In the genomic region with DNA sequence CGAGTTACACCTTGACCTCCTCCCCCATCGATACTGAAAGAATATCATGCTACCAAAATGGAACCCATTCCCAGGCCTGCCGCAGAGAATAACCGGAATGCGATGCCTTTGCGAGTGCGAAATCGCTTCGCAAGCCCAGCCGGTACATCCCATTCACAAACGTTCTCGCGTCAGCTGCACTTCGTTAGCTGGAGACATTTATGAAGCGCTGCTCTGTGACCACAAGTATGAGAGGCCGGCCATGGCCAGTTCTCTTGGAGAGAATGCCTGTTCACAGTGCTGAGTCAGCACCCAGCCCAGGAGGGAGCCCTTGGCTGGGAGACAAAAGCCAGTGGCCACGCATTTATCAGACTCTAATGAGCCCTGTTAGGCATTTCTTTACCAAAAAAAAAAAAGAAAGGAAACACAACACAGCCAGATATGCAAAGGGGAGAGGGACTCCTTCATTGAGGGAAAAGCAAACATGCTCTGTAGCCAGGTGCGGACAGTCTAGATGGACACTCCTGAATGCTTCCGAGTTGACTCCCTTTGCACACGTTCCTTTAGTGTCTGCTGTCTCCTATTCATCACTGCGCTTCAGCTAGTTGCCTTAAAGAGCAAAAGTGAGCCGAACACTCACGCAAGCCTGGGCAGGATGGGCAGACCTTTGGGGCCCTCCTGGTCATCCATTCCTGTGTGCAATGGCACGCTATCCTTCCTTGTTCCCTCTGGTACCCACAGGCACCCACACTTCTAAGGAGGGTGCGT, we compare ENCODE assay signal across 8 mouse cellular contexts.
DNase-seq lines count a peak whose midpoint lies in the region; ATAC-seq and TF ChIP-seq lines count a peak whose summit lies in the region.

No protein-coding gene starts in this region.

- H3K4me2 ChIP-seq in liver, postnatal 0 days (ENCODE audit: low read depth, low read length) = no peak overlapping the region
- peak overlapping the region; percentile 15 for H3K4me2 ChIP-seq in embryonic facial prominence, embryonic 15.5 days (replicated peaks)
- H3K4me2 ChIP-seq in intestine, embryonic 15.5 days (replicated peaks) = no peak overlapping the region
- H3K4me2 ChIP-seq in lung, postnatal 0 days (replicated peaks; ENCODE audit: low read depth, low read length) = no peak overlapping the region
- H3K4me2 ChIP-seq in stomach, postnatal 0 days (replicated peaks; ENCODE audit: low read depth) = no peak overlapping the region

- H3K27ac ChIP-seq in liver, postnatal 0 days (ENCODE audit: low read depth) = no peak overlapping the region
- H3K27ac ChIP-seq in embryonic facial prominence, embryonic 15.5 days (replicated peaks) = no peak overlapping the region
- H3K27ac ChIP-seq in intestine, embryonic 15.5 days = no peak overlapping the region
- no peak overlapping the region for H3K27ac ChIP-seq in lung, postnatal 0 days (ENCODE audit: low read length)
- no peak overlapping the region for H3K27ac ChIP-seq in stomach, postnatal 0 days (replicated peaks)

- no peak for TF ChIP-seq EP300 in liver, postnatal 0 days (IDR thresholded peaks at IDR 0.05; ENCODE audit: low read depth)
- TF ChIP-seq EP300 in lung, postnatal 0 days (IDR thresholded peaks at IDR 0.05) = no peak
- TF ChIP-seq EP300 in stomach, postnatal 0 days (optimal IDR thresholded peaks at IDR 0.05) = no peak

- H3K36me3 ChIP-seq in liver, postnatal 0 days (replicated peaks; ENCODE audit: insufficient read depth, low read length) = no peaks in the 10 kb centered on the region
- H3K36me3 ChIP-seq in embryonic facial prominence, embryonic 15.5 days = no peaks in the 10 kb centered on the region
- H3K36me3 ChIP-seq in intestine, embryonic 15.5 days = no peaks in the 10 kb centered on the region
- H3K36me3 ChIP-seq in lung, postnatal 0 days (ENCODE audit: insufficient read depth, low read length) = no peaks in the 10 kb centered on the region
- no peaks in the 10 kb centered on the region for H3K36me3 ChIP-seq in stomach, postnatal 0 days (ENCODE audit: control insufficient read depth, insufficient read depth, low read length)

- H3K9me3 ChIP-seq in liver, postnatal 0 days (ENCODE audit: low read length) = no peaks in the 10 kb centered on the region
- H3K9me3 ChIP-seq in embryonic facial prominence, embryonic 15.5 days (replicated peaks) = no peaks in the 10 kb centered on the region
- no peaks in the 10 kb centered on the region for H3K9me3 ChIP-seq in intestine, embryonic 15.5 days
- no peaks in the 10 kb centered on the region for H3K9me3 ChIP-seq in lung, postnatal 0 days (ENCODE audit: low read length)
- H3K9me3 ChIP-seq in stomach, postnatal 0 days (ENCODE audit: control insufficient read depth, low read length) = no peaks in the 10 kb centered on the region

- TF ChIP-seq CTCF in liver, postnatal 0 days (IDR thresholded peaks at IDR 0.05; ENCODE audit: low read depth) = no peak
- no peak for TF ChIP-seq CTCF in lung, postnatal 0 days (IDR thresholded peaks at IDR 0.05)
- TF ChIP-seq CTCF in stomach, postnatal 0 days (IDR thresholded peaks at IDR 0.05; ENCODE audit: low read depth) = no peak

- DNase-seq in liver = peak; percentile 49
- no peak for DNase-seq in liver, postnatal 0 days
- DNase-seq in lung, postnatal 0 days (ENCODE audit: low spot score) = peak; percentile 83
- peak; percentile 18 for DNase-seq in stomach, postnatal 0 days (ENCODE audit: low spot score)

- H3K4me3 ChIP-seq in liver, postnatal 0 days (ENCODE audit: low read depth, low read length) = no peak overlapping the region
- no peak overlapping the region for H3K4me3 ChIP-seq in embryonic facial prominence, embryonic 15.5 days (replicated peaks)
- H3K4me3 ChIP-seq in intestine, embryonic 15.5 days (replicated peaks) = no peak overlapping the region
- no peak overlapping the region for H3K4me3 ChIP-seq in lung, postnatal 0 days (ENCODE audit: low read depth, low read length)
- H3K4me3 ChIP-seq in stomach, postnatal 0 days (ENCODE audit: low read depth, low read length) = no peak overlapping the region

- H3K9ac ChIP-seq in liver, postnatal 0 days (replicated peaks) = no peak overlapping the region
- H3K9ac ChIP-seq in embryonic facial prominence, embryonic 15.5 days = no peak overlapping the region
- H3K9ac ChIP-seq in intestine, embryonic 15.5 days = no peak overlapping the region
- no peak overlapping the region for H3K9ac ChIP-seq in lung, postnatal 0 days (replicated peaks; ENCODE audit: low read depth)
- no peak overlapping the region for H3K9ac ChIP-seq in stomach, postnatal 0 days (ENCODE audit: low read length)

- 80% methylated on average over 25 of the region's 25 CpGs for WGBS in liver, postnatal 0 days (ENCODE audit: insufficient replicate concordance)
- WGBS in embryonic facial prominence, embryonic 15.5 days = 35% methylated on average over 25 of the region's 25 CpGs
- 54% methylated on average over 25 of the region's 25 CpGs for WGBS in intestine, embryonic 15.5 days
- WGBS in lung, postnatal 0 days = 54% methylated on average over 25 of the region's 25 CpGs
- WGBS in stomach, postnatal 0 days = 55% methylated on average over 25 of the region's 25 CpGs

- ATAC-seq in liver, postnatal 0 days = no peak
- ATAC-seq in embryonic facial prominence, embryonic 15.5 days (ENCODE audit: insufficient number of reproducible peaks, low FRiP score, low TSS enrichment, low read depth) = peak; percentile 52; the same call in 1 of the 2 replicates
- peak; percentile 65; the same call in 1 of the 2 replicates for ATAC-seq in intestine, embryonic 15.5 days
- ATAC-seq in lung, postnatal 0 days = peak; percentile 79
- ATAC-seq in stomach, postnatal 0 days (ENCODE audit: low FRiP score, low TSS enrichment) = peak; percentile 71; the same call in 1 of the 2 replicates
- ATAC-seq in megakaryocyte, adult 5-6 weeks (ENCODE audit: poor library complexity, severe bottlenecking) = no peak
- no peak for ATAC-seq in megakaryocyte-erythroid progenitor cell, adult 5-6 weeks (replicated peaks; ENCODE audit: low FRiP score, low TSS enrichment, poor library complexity, severe bottlenecking)

- H3K27me3 ChIP-seq in liver, postnatal 0 days (ENCODE audit: insufficient read depth, low read length) = no peaks in the 10 kb centered on the region
- no peaks in the 10 kb centered on the region for H3K27me3 ChIP-seq in embryonic facial prominence, embryonic 15.5 days
- no peaks in the 10 kb centered on the region for H3K27me3 ChIP-seq in intestine, embryonic 15.5 days (replicated peaks)
- H3K27me3 ChIP-seq in lung, postnatal 0 days (replicated peaks; ENCODE audit: insufficient read depth, low read length) = no peaks in the 10 kb centered on the region
- no peaks in the 10 kb centered on the region for H3K27me3 ChIP-seq in stomach, postnatal 0 days (ENCODE audit: control insufficient read depth, insufficient read depth, low read length)

- H3K4me1 ChIP-seq in liver, postnatal 0 days (ENCODE audit: insufficient read depth) = no peaks in the 10 kb centered on the region
- H3K4me1 ChIP-seq in embryonic facial prominence, embryonic 15.5 days = peaks cover 45% of the 10 kb centered on the region
- 0 out of 2 replicates have a peak, but pooled peaks cover 4% of the 10 kb centered on the region for H3K4me1 ChIP-seq in intestine, embryonic 15.5 days (replicated peaks)
- no peaks in the 10 kb centered on the region for H3K4me1 ChIP-seq in lung, postnatal 0 days (ENCODE audit: insufficient read depth, low read depth, low read length)
- no peaks in the 10 kb centered on the region for H3K4me1 ChIP-seq in stomach, postnatal 0 days (replicated peaks; ENCODE audit: control insufficient read depth, insufficient read depth)

Comparison
In these comparisons a context has a peak if more than half of its experiments do, and no peak if none do; other contexts are left out.
1. ATAC-seq: peak in embryonic facial prominence, embryonic 15.5 days (single experiment), intestine, embryonic 15.5 days (single experiment), lung, postnatal 0 days (single experiment) and stomach, postnatal 0 days (single experiment); none in liver, postnatal 0 days (single experiment), megakaryocyte, adult 5-6 weeks (single experiment) and megakaryocyte-erythroid progenitor cell, adult 5-6 weeks (single experiment).